Mouse (Mus musculus) olfactory bulb, adult 2 months (tissue): ENCODE data around the gene Sirt2.

ENCODE experiments used
- CTCF ChIP-seq: fragments of 200-500 bp; IDR thresholded peaks from 2 replicates; pipeline ENCODE4 v1.5.1; 2012; ENCODE audit warnings: low read depth, mild to moderate bottlenecking, low read length, moderate library complexity; ENCODE audit not compliant: insufficient read depth
- POLR2A ChIP-seq: fragments of 200-500 bp; IDR thresholded peaks from 2 replicates; pipeline ENCODE4 v1.6.1; 2012; ENCODE audit warnings: mild to moderate bottlenecking, low read depth, low read length, moderate library complexity; ENCODE audit not compliant: insufficient read depth

GRCm38 (mm10) chr7:28816201-28816600, 49.7 kb downstream of the Sirt2 start:
- TF ChIP-seq POLR2A (no peak), CTCF (no peak)
